Mouse (Mus musculus) retina, embryonic 14.5 days (tissue): ENCODE results near the gene Mgam.
A peak's percentile ranks its signal among the peaks of the same experiment; 100 is the strongest.
"Not testable (repeated sequence)": the region's sequence is repeated elsewhere in the genome, so short reads cannot be mapped to it uniquely, and the experiment has no call there.

Source experiments
- DNase-seq: peaks from one replicate; pipeline ENCODE4 v3.0.0-alpha.2; 2015; ENCODE audit warnings: low spot score

Mgam gene

DNA sequence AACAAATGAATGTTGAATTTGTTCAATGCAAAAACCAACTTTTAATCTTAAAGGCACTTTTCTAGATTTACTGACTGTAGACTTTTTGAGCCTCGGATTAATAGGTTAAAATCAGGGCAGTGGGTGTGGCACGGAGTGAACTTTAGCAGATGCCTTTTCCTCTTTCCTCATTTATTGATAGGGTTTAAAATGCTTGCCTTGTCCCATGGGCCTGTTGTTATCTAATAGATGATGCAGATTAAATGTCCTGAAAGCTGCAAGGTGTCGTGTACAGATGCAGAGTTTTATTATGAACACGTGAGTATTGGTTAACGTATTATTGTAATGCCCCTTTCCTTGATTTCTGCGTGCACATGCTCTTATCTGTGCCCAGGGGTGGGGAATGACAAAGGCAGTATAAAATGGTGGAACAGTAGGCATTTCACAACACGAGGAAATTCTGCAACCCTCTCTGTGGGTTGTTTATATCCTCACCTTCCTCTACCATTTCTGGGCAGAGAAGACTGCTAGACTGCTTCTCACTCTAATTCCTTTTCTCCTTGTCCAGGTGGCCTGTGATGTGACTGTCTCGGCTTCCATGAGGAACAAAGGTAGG, at the start of gene Mgam:
TSS of gene Mgam (plus strand) at position 426 of the 595 bp plus-strand sequence.
- DNase-seq = no peak

DNA sequence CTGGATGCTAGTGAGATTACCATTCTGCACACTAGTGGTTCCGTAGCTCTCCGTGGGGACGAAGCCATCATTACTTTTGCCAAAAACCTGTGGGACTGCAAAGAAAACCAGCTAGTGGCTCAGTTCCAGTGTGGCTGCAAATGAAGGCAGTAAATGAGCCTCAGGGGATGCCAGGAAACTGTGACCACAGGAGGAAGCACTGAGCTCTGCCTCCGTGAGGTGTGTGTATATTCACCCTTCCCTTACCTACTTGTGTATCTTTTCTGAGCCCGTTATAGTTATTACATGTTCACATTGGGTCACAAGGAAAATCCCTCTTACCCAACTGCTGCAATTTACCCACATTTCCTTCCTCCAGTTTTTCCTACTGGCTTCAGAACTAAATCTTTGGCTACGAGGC, 44.3 kb upstream of the Mgam start:
- DNase-seq = no peak

GRCm38 (mm10) chr6:40585645-40586044, 43.0 kb upstream of the Mgam start, which contains the start of gene Clec5a:
Gene Clec5a (minus strand): TSS chr6:40585821.
- no peak for DNase-seq

- DNase-seq = no peak
Observed at GRCm38 (mm10) chr6:40588346-40588745, 40.3 kb upstream of the Mgam start.

GRCm38 (mm10) chr6:40594804-40595550, 33.7 kb upstream of the Mgam start:
- no peak for DNase-seq

DNA sequence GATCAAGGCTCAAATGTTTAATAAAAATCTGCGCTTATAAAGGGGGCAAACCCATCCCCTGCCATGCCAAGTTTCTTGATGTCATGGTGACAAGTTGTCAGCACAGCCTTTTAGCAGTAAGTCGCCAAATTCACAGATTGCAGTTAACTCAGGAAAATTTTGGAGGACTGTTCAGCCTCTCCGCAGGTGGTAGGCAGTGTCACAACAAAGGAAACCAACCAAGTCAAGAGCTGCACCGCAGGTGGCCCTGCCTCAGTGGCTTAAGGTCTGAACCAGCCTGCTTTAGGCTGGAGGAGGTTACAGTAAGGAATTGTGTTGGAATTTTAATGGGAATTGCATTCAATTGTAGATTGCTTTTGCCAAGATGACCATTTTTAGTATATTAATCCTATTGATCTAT, 30.1 kb upstream of the Mgam start:
- not testable (repeated sequence) for DNase-seq

- DNase-seq = no peak
Observed at GRCm38 (mm10) chr6:40607431-40607830, 21.2 kb upstream of the Mgam start.

- DNase-seq = no peak
Observed at GRCm38 (mm10) chr6:40610244-40610643, 18.4 kb upstream of the Mgam start.

DNA sequence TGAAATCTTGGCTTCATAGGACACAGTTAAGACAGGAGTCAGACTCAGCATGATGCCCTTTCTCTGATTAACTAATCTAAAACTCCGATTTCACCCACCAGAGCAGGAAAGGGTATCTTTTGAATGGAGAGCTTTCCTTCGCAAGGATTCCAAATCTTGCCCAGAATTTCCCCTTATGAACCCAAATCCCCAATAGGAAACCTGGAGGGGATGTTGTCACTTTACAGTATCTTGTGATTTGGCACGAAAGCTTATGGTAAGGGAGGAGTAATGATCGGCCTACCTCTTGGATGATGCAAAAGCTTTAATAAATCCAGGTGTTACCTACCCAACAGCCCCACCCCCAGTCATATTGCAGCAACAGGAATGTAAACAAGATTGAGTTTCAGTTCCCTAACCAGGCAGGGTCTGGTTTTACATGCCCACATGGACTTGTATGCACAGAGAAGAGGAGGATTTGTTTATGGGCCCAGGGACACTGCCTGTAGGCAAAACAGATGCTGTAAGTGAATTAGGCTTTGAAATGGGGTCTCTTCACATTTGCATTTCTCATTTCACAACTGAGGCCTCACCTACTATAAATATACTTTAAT, 15.3 kb upstream of the Mgam start, which contains the start of gene Tas2r138:
TSS of gene Tas2r138 (minus strand) at position 51 of the 593 bp plus-strand sequence.
- DNase-seq = no peak

DNA sequence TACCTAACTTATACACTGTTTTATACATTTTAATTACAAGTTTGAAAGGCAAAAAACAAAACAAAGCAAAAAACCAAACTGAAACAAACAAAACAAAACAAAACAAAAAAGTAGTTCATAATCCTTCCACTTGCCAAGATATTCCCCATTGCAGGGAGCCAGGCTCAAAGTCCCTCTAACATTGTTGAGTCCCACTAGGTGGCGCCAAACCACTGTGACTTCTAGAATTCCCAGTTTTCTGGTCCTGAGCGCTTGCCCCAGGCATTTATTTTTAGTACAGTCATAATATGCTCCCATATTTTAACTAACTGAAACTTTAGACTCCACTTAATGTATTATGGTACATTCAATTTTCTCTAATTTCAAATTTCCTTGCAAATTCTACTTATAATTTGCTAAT, 10.7 kb upstream of the Mgam start:
- DNase-seq = peak; percentile 87

- DNase-seq = no peak
Observed at GRCm38 (mm10) chr6:40626111-40626510, 2.5 kb upstream of the Mgam start.

DNA sequence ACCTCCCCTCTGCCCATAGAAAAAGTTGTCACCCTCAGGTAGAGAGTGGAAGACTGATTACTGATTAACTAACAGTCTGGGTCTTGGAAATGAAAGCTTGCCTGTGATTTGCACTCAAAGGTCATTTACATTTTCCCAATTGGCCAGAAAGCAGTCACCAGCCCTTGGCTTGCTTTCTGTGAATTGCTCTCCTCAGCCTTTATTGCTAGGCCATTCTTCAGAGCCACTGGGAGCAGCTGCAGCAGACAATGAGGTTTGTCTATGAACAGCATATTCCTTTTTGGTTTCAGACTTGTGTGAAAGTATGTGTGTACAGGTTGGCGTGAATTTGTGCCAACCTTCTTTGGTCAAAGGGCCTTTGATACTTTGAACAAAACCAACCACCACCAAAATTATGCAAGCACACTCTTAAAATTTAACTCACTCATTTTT, 6.0 kb downstream of the Mgam start:
- no peak for DNase-seq

DNA sequence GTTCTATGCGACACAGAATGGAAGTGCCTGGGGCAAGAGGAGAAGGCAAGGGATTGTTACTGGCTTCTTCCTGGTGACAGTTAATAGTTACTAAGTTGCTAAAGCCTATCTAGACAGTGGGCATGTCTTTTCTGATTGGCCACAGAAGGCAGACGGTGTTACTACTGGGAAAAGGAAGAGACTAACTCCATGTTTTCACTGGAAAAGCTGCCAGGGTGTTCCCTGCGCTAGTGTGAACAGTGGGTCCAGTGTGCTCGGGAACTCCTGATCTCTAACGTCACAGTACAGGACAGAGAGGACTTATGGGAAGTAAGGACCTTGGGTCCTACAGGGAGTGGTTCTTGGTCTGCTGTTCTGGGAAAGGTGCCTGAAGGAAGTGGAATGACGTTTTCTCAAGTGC, 6.9 kb downstream of the Mgam start:
- no peak for DNase-seq

DNA sequence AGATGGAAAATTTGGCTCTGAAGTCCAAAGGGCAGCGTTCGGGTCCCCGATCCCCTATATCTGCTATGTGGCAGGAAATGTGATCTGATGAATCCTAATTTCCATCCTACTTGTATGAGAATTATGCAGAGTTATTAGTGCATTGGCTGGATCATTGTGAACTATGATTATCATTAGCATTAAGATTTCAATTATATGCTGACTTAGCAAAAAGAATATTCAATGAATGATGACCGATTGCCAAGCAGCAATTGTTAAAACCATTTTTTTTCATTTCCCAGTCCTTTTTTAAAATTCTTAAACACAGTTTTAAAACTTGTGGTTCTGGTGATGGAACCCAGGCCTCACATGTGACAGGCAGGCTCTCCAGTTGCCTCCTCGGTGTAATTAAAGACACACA, 9.1 kb downstream of the Mgam start:
- DNase-seq = no peak

DNA sequence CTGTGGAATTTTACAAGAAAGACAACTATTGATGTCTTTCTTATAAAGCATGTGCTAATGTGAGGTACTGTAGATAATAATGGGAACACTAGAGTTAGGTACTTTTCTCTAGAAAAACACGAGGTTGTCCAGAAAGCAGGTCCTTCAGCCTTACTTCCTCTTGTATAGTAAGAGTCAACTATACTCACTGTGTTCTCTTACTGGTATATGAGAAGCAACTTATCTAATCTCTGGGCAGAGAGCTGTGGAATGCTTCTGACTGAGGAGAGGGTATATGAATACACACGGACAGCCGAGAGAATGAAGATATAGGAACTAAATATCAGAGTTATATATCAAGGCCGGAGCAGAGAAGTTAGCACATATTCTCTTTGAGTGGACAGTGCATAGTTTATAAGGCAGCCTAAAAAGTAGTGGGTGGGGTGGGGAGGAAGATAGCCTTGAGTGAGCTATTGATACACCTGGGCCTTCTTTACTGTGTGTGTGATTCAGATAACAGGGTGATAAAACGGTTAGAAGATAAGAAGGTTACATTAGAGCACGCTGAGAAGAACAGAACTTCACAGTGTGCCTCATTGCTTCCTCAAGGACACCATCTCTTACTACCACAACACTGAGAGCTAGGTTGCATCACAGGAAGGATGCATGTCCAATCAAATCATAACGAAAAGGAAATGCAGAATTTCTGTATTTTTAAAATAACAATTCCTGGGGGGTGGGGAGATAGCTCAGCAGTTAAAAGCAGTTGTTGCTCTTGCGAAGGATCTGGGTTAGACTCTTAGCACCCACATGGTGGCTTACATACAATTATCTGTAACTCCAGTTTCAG, 12.3 kb downstream of the Mgam start:
- DNase-seq = no peak

DNA sequence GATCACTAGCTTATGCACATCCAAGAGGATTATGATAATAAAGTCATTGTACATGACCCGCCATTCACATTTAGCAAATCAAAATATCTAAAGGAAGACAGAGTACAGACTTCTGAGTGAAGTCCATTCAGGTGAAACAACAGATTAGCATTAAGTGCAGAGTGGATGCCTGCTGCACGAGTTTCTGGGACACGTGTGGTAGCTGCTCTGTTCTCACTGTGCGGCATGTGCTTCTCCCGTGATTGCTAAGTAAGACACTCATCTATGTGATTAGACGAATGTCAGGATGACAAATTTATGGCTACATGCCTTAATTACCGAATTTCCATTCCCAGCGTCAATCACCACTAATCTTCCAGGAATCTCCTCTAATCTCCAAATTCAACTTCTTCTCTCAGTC, 17.1 kb downstream of the Mgam start:
- DNase-seq = no peak

- no peak for DNase-seq
Observed at GRCm38 (mm10) chr6:40650953-40651352, 22.3 kb downstream of the Mgam start.

- DNase-seq = no peak
Observed at GRCm38 (mm10) chr6:40660930-40661329, 32.3 kb downstream of the Mgam start.

DNA sequence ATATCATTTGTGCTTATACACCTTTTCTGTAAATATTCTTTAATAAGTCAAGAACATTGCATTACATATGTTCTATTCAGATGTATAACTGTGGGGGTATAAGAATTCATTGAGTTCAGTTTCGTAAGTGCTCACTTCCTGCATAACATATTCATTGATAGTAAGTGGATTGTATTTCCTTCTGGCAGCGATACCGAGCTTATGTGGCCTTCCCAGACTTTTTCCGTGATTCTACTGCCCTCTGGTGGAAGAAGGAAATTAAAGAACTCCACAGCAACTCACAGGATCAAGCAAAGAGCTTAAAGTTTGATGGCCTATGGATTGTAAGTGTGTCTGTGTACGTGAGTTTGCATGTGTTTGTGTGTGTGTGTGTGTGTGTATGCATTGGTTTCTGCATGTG, 60.5 kb downstream of the Mgam start:
- peak; percentile 85 for DNase-seq

DNA sequence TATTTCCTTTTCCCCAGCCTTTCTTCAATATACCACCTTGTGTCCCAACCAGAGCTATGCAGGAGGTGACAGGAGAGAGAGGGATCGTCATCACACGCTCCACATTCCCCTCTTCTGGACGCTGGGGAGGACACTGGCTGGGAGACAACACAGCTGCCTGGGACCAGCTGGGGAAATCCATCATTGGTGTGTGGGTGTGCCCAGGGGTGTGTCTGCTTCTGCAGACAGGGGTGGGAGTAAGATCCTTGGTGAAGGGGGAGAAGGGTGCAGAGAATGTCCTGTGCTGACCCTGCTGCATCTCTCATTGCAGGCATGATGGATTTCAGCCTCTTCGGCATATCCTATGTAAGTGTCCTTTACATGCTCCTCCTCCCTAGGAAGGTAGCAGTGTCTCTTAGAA, 63.4 kb downstream of the Mgam start:
- DNase-seq = not testable (repeated sequence)

DNA sequence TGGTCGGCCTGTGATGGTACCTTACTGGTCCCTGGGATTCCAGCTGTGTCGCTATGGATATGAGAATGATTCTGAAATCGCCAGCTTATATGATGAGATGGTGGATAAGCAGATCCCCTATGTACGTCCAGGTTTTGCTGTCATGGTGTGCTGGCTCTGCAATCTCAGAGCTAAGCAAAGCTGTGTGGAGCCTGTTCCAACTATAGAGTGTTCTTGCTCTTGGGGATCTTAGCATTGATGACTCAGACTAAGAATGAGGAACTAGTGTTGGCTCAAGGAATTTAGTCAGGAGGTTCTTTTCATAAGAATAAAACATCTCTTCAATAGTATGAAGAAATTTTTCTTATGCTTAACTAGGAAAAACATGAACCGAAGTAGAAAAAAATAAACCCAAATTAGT, 84.9 kb downstream of the Mgam start:
- DNase-seq = not testable (repeated sequence)

- no peak for DNase-seq
Observed at GRCm38 (mm10) chr6:40715705-40716104, 87.1 kb downstream of the Mgam start.
